Mouse (Mus musculus): Measurements from ENCODE around the gene Adprh.
A peak's percentile ranks its signal among the peaks of the same experiment; 100 is the strongest.
"Not testable (repeated sequence)": the region's sequence is repeated elsewhere in the genome, so short reads cannot be mapped to it uniquely, and the experiment has no call there.

Gene Adprh

DNA sequence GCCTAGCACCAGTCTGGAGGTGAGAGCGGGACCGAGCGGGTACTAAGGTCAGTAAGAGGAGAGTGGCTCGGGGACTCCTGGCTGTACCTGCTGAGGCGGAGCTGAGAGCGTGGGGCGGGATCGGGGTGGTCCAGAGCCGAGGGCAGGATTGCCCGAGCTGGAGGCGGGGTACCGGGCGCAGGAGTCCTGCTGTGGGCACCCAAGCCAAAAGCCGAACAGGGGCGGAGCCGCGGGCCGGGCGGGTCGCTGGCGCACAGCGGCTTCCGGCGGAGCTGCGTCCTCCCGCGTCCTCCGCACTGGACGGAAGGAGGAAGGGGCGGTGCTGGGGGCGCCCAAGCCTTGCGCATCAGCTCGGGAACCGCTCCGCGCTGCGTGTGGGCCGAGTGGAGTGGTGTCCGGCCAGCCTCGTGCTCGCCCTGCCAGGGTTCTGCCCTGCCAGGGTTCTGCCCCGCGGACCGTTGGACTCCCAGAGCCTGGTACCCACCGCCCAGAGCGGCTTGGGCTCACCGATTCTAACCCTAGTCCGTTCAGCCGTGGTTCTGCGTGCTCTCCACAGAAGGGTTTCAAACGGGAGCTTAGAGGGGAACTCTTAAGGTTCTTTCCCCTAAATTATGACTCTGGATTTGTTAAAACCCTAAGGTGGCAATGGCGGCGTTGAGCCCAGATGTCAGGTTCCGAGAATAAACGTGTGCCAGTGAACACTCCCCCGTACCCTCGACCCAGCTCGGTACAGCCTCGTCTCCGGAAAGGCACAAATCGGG, at the start of gene Adprh:
TSS of gene Adprh (minus strand) at position 262 of the 761 bp plus-strand sequence.
- DNase-seq (ENCODE audit: low read depth, low spot score): peak; percentile 80

- no peak for DNase-seq (ENCODE audit: low read depth, low spot score)
Observed at GRCm38 (mm10) chr16:38496604-38497140, 44.2 kb upstream of the Adprh start.

- no peak for DNase-seq (ENCODE audit: low read depth, low spot score)
Observed at GRCm38 (mm10) chr16:38493890-38494289, 41.4 kb upstream of the Adprh start.

- no peak for DNase-seq (ENCODE audit: low read depth, low spot score)
Observed at GRCm38 (mm10) chr16:38492551-38492950, 40.0 kb upstream of the Adprh start.

- DNase-seq (ENCODE audit: low read depth, low spot score): no peak
Observed at GRCm38 (mm10) chr16:38483582-38484309, 31.2 kb upstream of the Adprh start.

DNA sequence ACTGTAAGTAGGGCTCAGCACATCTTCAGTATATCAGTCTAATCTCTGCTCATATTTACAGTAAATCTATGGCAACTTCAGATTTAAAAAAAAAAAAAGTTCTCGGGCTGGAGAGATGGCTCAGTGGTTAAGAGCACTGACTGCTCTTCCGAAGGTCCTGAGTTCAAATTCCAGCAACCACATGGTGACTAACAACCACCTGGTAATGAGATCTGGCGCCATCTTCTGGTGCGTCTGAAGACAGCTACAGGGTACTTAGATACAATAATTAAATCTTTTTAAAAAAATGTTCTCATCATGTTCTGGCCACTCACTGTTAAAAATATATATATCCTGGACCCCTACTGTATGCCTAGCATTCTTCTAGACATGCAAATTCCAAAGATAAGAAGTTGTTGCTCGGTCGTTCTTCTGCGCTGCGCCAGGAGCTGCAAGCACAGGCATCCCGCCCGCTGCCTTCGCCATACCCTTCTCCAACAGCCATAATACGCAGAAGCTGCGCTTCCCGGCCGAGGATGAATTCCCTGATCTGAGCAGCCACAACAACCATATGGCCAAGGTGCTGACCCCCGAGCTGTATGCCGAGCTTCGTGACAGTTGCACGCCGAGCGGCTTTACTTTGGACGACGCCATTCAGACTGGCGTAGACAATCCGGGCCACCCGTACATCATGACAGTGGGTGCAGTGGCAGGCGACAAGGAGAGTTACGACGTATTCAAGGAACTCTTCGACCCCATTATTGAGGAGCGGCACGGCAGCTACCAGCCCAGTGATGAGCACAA, 30.5 kb upstream of the Adprh start:
- DNase-seq (ENCODE audit: low read depth, low spot score): peak; percentile 28

GRCm38 (mm10) chr16:38481327-38481726, 28.8 kb upstream of the Adprh start:
- no peak for DNase-seq (ENCODE audit: low read depth, low spot score)

- no peak for DNase-seq (ENCODE audit: low read depth, low spot score)
Observed at GRCm38 (mm10) chr16:38478296-38478695, 25.8 kb upstream of the Adprh start.

DNA sequence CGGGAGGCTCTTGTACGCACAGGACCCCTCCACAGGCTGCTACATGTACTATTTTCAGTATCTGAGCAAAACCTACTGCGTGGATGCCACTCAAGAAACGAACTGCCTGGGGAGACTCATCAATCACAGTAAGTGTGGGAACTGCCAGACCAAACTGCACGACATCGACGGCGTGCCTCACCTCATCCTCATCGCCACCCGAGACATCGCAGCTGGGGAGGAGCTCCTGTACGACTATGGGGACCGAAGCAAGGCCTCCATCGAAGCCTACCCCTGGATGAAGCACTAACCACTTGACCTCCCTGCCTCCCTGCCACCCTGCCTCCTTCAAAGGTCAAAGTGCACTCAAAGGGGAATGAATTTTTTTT, 24.7 kb upstream of the Adprh start:
- DNase-seq (ENCODE audit: low read depth, low spot score): not testable (repeated sequence)

DNA sequence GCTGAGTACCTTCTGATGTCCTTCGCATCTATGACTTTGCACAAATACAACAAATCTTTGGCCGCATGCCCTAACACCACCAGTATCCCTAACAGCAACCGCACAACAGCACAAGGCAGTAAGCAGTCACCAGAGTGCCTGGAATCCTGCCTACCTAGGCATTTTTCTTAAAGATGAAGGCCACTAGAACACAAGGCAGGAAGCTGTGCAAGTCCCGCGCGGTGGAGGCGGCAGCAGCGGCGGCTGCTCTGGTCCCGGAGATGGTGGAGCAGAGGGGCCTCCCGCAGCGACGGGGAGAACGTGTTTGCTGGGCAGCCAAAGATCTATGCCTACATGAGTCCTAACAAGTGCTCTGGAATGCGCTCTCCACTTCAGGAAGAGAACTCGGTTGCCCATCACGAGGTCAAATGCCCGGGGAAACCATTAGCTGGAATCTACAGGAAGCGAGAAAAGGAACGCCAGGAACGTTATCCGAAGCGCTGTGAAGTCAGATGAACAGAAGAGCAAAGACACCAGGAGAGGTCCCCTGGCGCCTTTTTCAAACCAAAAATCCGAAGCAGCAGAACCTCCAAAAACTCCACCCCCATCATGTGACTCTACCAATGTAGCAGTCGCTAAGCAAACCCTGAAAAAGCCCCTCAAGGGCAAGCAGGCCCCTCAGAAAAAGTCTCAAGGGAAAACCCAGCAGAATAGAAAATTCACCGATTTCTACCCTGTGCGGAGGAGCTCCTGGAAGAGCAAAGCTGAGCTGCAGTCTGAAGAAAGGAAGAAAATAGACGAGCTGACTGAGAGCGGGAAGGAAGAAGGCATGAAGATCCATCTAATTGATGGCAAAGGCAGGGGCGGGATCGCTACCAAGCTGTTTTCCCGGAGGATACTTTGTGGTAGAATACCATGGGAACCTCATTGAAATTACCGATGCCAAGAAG, 24.1 kb upstream of the Adprh start:
- peak; percentile 17 for DNase-seq (ENCODE audit: low read depth, low spot score)

- DNase-seq (ENCODE audit: low read depth, low spot score): no peak
Observed at GRCm38 (mm10) chr16:38475681-38476311, 23.3 kb upstream of the Adprh start.

GRCm38 (mm10) chr16:38474677-38475286, 22.3 kb upstream of the Adprh start:
- DNase-seq (ENCODE audit: low read depth, low spot score): no peak

DNA sequence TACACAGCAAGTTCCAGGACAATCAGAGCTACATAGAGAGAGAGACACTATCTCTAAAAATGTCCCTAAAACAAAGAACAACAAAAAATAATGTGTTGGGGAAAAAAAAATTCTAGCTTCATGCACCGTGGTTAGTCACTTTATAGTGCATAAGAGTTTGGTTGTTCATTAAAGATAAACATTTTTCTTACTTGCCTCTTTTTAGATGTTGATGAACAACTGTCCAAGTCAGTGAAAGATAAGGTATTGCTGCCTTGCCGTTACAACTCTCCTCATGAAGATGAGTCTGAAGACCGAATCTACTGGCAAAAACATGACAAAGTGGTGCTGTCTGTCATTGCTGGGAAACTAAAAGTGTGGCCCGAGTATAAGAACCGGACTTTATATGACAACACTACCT, 21.2 kb upstream of the Adprh start:
- DNase-seq (ENCODE audit: low read depth, low spot score): no peak

DNA sequence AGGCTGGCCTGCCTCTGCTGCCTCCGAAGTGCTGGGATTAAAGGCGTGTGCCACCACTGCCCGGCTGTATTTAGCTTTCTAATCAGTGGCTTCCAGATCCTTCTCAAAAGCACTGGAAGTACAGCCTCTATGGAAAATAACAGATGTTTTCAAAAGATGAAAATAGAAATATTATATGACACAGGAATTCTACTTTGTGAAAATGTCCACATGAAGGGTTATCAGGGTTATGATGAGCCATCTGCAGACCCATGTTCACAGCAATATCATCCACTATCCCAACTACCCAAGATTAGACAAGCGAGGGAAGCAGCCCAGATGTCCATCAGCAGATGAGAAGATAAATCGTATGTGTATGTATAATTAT, 20.0 kb upstream of the Adprh start:
- no peak for DNase-seq (ENCODE audit: low read depth, low spot score)

- no peak for DNase-seq (ENCODE audit: low read depth, low spot score)
Observed at GRCm38 (mm10) chr16:38471697-38472506, 19.4 kb upstream of the Adprh start.

GRCm38 (mm10) chr16:38469437-38469836, 16.9 kb upstream of the Adprh start:
- no peak for DNase-seq (ENCODE audit: low read depth, low spot score)

DNA sequence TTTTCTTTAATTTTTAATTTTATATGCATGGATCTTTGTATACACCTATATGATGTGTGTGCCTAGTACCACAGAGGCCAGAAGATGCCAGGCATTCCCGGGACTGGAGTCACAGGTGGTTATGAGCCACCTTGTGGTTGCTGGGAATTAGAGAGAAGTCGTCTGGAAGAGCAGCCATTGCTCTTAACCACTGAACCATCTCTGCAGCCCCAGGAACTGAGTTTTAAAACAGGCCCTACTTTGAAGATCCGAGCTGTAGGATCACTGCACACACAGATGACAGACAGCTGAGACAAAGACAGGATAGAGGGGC, 16.2 kb upstream of the Adprh start:
- no peak for DNase-seq (ENCODE audit: low read depth, low spot score)

DNA sequence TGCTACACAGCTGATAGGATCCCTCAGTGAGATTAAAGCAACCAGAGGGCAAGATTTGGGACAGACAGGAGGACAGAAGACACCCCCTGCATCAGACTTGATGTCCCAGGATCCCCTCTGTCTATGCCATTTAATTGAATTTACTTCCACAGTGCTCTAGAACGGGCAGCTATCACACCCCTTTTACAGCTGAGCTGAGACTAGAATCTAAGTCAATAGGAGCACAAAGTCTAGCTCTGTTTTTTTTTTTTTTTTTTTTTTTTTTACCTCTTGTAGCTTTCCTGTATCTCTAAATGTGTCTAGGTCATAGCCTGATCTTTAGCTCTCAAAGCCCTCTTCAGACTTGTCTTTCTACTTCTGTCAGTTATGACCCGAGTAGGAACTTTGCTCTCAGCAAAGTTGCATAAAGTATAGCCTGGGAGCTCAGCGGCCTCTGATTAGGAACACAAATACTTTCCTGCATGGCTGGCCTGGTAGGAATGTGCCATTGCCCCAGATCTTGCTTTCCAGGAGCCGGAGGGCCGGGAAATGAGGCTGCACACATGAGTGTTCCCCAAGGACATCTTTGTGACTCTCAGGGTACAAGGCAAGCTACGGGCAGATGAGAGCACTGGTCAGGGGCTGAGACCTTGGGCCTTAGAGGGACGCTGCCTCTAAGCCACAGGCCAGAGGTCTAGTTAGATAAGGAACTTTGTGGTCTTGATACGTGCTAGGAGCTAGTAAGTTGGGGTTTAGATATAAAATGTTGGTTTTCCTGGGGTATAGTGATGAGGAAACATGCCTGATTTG, 15.6 kb upstream of the Adprh start:
- DNase-seq (ENCODE audit: low read depth, low spot score): no peak
